Mouse (Mus musculus): ENCODE data around the gene E2f6. TPM values are rescaled to one million over a fixed set of nuclear protein-coding genes. Genes with fewer than 3 reads are reported as not detected.

The E2f6 gene
- total RNA-seq (2021) = 10 to 100 TPM; 84.6 to 86.7 TPM
- long read RNA-seq, experiment 1, transcript E2f6-201 (7 exons, 2,418 nt) = minor isoform, 32 of 97 reads
- long read RNA-seq, experiment 1, transcript E2f6-204 (8 exons, 2,362 nt) = major isoform, 56 of 97 reads
- long read RNA-seq, experiment 1, partial matches to known transcripts = 3 of 97 reads
- long read RNA-seq, experiment 1, other reads (novel, unspliced or antisense) = 3 of 97 reads
- long read RNA-seq, experiment 2, transcript E2f6-204 (8 exons, 2,362 nt) = minor isoform, 18 of 52 reads
- long read RNA-seq, experiment 2, transcript E2f6-201 (7 exons, 2,418 nt) = major isoform, 26 of 52 reads
- long read RNA-seq, experiment 2, partial matches to known transcripts = 0 of 52 reads
- long read RNA-seq, experiment 2, other reads (novel, unspliced or antisense) = 5 of 52 reads

GRCm38 (mm10) chr12:16810525-16811431 is at the start of gene E2f6:
E2f6 (plus strand) TSS chr12:16810963.
- peak; percentile 86 to 89 for DNase-seq

GRCm38 (mm10) chr12:16761461-16761860 is 49.3 kb upstream of the E2f6 start:
- DNase-seq = no peak

DNA sequence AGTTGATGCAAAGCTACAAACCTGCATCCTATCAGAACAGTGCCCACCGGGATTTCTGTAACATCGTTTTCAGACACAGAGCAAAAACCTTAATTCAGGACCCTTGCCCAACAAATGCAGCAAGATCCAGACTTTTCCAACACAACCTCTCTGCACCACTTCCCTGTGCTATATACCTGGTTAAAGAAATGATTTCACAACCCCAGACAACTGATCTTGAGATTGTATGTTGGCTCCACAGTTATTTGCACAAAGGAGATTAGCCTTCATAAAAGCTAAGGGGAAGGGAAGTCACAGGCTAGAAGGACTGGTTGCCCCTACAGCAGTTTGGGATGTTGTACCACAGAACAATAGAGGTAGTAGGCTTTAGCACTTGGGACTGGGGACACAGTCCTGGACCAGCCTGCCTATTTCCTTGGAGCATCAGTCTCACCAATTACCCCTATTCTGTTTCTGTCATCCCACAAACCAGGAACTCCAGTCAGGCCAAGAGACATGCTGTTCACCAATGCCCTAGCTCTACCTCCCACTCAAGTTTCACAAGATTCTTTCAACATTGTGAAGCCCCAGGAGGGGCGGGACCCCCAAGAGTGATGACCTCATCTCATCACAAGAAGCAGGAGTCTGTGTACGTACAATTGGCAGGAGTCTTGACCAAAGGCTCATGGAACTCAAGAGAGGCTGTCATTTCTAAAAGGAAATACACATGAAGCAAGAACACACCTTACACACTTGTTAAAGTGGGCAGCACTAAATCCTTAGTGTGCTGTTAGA is 46.9 kb upstream of the E2f6 start:
- no peak for DNase-seq

DNA sequence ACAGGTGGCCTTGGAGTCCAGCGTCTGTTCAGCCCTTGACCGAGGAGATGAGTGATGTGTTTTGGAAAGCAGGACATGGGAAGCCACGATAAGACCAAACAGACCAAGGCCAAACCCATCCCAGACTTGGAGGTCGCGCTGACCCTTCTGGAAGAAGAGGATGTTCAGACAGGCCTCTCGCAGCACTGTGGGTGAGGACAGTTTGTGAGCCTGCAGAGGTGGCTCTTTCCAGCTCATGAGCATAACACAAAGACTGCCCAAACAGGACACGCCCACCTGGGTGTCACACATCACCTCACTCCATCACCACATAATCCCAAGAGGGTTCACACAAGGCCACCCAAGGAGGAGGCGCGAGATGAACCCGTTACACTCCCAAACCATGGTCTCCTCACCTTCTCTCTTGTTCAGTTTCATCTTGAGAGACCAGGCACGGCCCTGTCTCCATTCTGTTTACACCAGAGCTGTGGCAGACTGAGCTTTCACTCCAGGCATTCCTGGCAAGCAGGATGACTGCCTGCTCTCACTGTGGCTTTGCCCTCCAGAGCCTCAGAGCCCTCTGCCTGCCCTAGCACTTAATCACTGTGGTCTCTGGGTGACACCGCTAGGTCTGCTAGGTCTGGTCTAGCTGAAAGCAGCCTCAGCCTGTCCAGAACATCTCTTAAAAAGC is 45.9 kb upstream of the E2f6 start:
- peak; percentile 10 to 13 for DNase-seq

- no peak for DNase-seq
These were observed 42.5 kb upstream of the E2f6 start for GRCm38 (mm10) chr12:16768251-16768650.

- no peak for DNase-seq
These were observed 42.1 kb upstream of the E2f6 start for GRCm38 (mm10) chr12:16768711-16769110.

GRCm38 (mm10) chr12:16769601-16770165 is 41.1 kb upstream of the E2f6 start:
- no peak for DNase-seq

- no peak for DNase-seq
These were observed 36.2 kb upstream of the E2f6 start for GRCm38 (mm10) chr12:16774605-16775004.

DNA sequence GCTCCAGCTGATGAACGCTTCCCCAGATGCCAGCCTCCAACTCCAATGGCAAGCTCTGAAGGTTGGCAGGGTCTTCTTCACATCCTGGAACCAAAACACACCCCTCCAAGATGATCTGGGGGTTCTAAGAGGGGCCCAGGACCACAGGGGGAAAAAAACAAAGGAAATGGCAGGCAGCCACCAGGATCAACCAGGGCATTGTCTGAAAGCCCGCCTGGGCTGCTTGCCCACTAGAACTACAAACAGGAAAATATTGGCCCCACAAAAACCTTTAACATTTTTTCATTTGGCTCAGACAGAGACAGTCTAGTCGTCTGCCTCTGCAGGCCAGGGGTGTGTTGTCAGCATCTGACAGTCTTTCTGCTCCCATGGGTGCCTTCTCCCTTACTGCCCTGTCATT is 35.4 kb upstream of the E2f6 start:
- DNase-seq = no peak

DNA sequence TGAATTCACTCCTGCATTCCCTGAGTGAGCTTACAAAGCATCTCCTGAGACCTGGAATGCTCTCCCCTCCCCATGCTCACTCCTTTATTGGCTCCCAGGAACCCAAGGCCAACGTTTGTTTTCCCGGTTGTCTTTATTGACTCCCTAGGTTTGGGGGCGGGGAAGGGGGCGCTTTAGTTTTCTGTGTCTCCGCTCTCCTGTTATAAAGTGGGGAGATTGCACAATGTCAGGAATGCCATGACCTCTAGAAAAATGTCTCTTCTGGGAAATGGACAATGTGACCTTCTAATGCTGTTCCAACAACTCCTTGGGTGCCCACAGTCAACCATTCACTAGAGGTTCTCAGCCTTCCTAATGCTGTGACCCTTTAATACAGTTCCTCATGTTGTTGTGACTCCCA is 32.2 kb upstream of the E2f6 start:
- no peak for DNase-seq

DNA sequence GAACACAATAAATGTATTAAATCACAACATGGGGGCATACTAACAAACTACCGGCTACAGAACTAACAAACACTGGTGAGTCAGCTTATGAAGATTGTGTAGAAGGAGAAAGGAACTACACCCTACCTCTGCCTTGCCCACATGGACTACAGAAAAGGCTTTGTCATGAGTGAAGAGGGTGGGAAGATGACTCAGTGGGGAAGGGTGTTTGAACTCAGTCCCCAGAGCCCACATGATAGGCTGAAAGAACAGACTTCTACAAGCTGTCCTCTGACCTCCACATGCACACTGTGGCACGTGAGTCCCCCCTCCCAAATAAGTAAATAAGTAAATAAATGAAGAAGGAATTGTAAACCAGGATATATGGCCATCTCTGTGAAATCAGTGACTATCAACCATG is 31.6 kb upstream of the E2f6 start:
- DNase-seq = no peak

DNA sequence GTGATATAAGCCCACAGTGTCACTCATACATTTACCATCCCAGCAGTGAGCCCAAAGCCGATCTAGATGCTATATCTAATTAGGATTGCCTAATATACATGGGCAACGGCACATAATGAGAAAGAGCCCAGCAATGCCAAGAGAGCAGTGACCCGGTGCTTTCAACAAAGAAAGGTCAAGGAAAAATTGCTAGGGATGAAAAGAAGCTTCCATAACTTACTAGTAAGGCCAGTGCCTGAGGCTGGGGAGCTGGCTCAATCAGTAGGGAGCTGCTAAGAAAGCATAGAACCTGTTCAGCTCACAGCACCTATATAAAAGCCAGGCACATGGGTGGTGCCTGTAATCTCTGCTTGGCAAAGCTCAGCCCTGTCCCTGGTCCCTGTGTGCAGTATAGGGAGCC is 30.4 kb upstream of the E2f6 start:
- no peak for DNase-seq

GRCm38 (mm10) chr12:16781034-16781746 is 29.6 kb upstream of the E2f6 start:
- no peak for DNase-seq

DNA sequence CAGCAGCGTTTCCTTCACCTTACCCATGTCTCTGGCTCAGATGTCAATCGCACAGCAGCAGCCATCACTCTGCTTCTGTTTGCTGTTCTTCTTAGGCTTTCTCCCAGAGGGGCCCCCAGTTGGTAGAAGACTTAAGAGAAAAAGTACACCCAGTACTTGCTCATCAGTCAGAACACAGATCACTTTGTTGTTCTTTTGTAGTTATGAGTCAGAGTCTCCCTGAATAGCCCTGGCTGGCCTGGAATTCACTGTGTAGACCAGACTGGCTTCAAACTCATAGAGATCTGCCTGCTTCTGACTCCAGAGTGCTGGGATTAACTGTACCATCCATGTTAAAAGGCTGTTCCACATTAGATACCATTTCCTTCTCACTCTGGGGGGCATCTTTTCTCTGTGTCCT is 22.2 kb upstream of the E2f6 start:
- no peak for DNase-seq

GRCm38 (mm10) chr12:16789199-16789598 is 21.6 kb upstream of the E2f6 start:
- no peak for DNase-seq

- no peak for DNase-seq
These were observed 21.0 kb upstream of the E2f6 start for GRCm38 (mm10) chr12:16789756-16790155.

DNA sequence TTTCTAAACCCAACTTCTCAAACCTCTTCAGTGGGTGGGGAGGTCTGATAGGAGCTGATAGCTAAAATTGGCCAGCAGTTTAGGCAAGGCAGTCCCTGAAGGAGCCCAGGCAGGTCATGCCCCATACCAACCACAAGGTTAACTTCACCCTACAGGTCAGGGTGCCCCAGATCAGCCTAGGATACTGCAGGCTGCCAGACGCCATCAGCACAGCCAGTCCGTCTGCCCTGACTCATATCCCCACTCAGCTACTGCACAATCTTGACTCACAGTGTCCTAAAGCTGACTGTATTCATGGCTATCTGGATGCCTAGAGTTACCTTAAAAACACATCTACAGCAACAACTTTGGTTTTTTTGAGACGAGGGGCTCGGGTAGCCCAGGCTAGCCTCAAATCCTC is 20.3 kb upstream of the E2f6 start:
- DNase-seq = no peak

DNA sequence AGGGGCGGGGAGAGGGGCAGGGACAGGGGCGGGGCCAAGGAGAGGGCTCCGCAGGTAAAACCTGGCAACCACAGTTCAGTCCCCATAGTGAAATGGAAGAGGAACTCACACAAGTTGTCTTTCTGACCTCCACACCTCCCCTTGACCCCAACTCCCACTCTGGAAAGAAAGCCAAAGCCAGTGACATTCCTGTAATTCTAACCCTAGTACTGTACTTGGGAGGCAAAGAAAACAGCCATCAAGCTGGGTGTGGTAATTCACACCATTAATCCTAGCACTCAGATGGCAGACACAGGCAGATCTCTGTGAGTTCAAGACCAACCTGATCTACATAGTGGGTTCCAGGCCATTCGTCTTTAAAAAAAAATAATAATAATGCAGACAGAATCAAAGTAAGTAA is 17.4 kb upstream of the E2f6 start:
- DNase-seq = no peak

- no peak for DNase-seq
These were observed 15.0 kb upstream of the E2f6 start for GRCm38 (mm10) chr12:16795781-16796180.

GRCm38 (mm10) chr12:16798894-16799293 is 11.9 kb upstream of the E2f6 start:
- no peak for DNase-seq

GRCm38 (mm10) chr12:16799928-16800258 is 10.9 kb upstream of the E2f6 start:
- DNase-seq = no peak
